Mouse (Mus musculus) C2C12 (cell line): ENCODE measurements around the gene Nr4a3.

Experiments used
- CEBPB ChIP-seq: IDR thresholded peaks from one replicate; pipeline ENCODE4 v1.6.1; 2011; ENCODE audit warnings: low read depth, mild to moderate bottlenecking, control low read depth, moderate library complexity
- CTCF ChIP-seq: IDR thresholded peaks from one replicate; pipeline ENCODE4 v1.5.1; 2011; ENCODE audit not compliant: control insufficient read depth, insufficient read depth, insufficient read length
- FOSL1 ChIP-seq: IDR thresholded peaks from one replicate; pipeline ENCODE4 v1.8.0; 2011; ENCODE audit warnings: mild to moderate bottlenecking, low read length; ENCODE audit not compliant: poor library complexity, insufficient read depth, severe bottlenecking
- MAX ChIP-seq: IDR thresholded peaks from one replicate; pipeline ENCODE4 v1.6.1; 2011; ENCODE audit warnings: mild to moderate bottlenecking, control low read depth
- MYOD1 ChIP-seq: IDR thresholded peaks from one replicate; pipeline ENCODE4 v1.6.1; 2011; ENCODE audit warnings: low read depth; ENCODE audit not compliant: control insufficient read depth, insufficient read length
- MYOG ChIP-seq: IDR thresholded peaks from one replicate; pipeline ENCODE4 v1.6.1; 2011; ENCODE audit not compliant: control insufficient read depth, insufficient read length; ENCODE audit errors: extremely low read depth
- USF1 ChIP-seq: IDR thresholded peaks from one replicate; pipeline ENCODE4 v1.6.1; 2011; ENCODE audit warnings: low read depth, mild to moderate bottlenecking, control low read depth, moderate library complexity

DNA sequence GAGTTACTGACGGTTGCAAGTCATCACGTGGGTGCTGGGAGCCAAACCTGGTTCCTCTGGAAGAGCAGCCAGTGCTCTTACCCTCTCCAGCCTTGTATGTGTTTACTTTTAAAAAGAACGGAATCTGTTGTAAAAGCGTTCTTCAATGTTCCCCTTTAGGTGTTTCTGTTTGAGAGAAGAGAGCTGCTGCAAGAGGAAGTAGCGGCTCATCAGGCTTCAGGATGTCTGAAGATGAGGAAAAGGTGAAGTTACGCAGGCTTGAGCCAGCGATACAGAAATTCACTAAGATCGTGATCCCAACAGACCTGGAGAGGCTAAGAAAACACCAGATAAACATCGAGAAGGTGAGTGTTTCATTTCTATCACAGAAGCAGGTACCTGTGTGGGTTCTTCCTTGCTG, 86.7 kb downstream of the Nr4a3 start:
- no peak for TF ChIP-seq CTCF
- no peak for TF ChIP-seq MAX
- TF ChIP-seq MYOG: no peak
- no peak for TF ChIP-seq USF1
- no peak for TF ChIP-seq MYOD1
- TF ChIP-seq CEBPB: no peak
- TF ChIP-seq FOSL1: no peak
